Mouse (Mus musculus) forebrain, embryonic 16.5 days (tissue): ENCODE measurements around the gene Rad51b. TPM values are rescaled to one million over a fixed set of nuclear protein-coding genes. Genes with fewer than 3 reads are reported as not detected.

Experiments used
- ATAC-seq: fragments of 200-750 bp; cut with Nextera tagmentation; 2 replicates; pipeline ENCODE4 v1.8.0; 2017; ENCODE audit warnings: mild to moderate bottlenecking, moderate library complexity
- H3K27ac ChIP-seq: fragments of 300-500 bp; sonication (generic); 2 replicates; pipeline ENCODE4 v1.5.1; 2014; ENCODE audit warnings: low read length, control low read depth
- H3K27me3 ChIP-seq: fragments of 300-500 bp; sonication (generic); replicated peaks from 2 replicates; pipeline ENCODE4 v1.6.1; 2014; ENCODE audit warnings: low read length; ENCODE audit not compliant: control insufficient read depth, insufficient read depth
- H3K36me3 ChIP-seq: fragments of 300-500 bp; sonication (generic); 2 replicates; pipeline ENCODE4 v1.6.1; 2014; ENCODE audit not compliant: control insufficient read depth, insufficient read depth
- H3K4me1 ChIP-seq: fragments of 300-500 bp; sonication (generic); replicated peaks from 2 replicates; pipeline ENCODE4 v1.6.1; 2014; ENCODE audit warnings: low read length; ENCODE audit not compliant: control insufficient read depth, insufficient read depth
- H3K4me2 ChIP-seq: fragments of 300-500 bp; sonication (generic); 2 replicates; pipeline ENCODE4 v1.6.1; 2014; ENCODE audit warnings: mild to moderate bottlenecking, low read length, control low read depth
- H3K4me3 ChIP-seq: fragments of 300-500 bp; sonication (generic); replicated peaks from 2 replicates; pipeline ENCODE4 v1.5.1; 2014; ENCODE audit warnings: mild to moderate bottlenecking, low read length, control low read depth
- H3K9ac ChIP-seq: fragments of 300-500 bp; sonication (generic); replicated peaks from 2 replicates; pipeline ENCODE4 v1.6.1; 2014; ENCODE audit warnings: low read depth, low read length, control low read depth
- H3K9me3 ChIP-seq: fragments of 300-500 bp; sonication (generic); 2 replicates; pipeline ENCODE4 v1.6.1; 2016; ENCODE audit warnings: low read length; ENCODE audit not compliant: control insufficient read depth
- WGBS: fragments of 180-500 bp; shearing (Covaris S2); extraction: QIAGEN DNeasy Blood & Tissue Kit; methylation state at CpG from one replicate; pipeline ENCODE4 v1.1.7; 2014; 5-methylcytosine and 5-hydroxymethylcytosine counted together
- polyA plus RNA-seq: library from polyadenylated mRNA; unstranded; fragments of >200 nt; fragmentation: Nextera tagmentation; extraction: Ambion mirVana; gene quantifications from 2 replicates; pipeline ENCODE4 v1.2.1, GENCODE M21; 2015

The Rad51b gene
- polyA plus RNA-seq, 1 experiment from 2014 or later = 2.6 TPM

DNA sequence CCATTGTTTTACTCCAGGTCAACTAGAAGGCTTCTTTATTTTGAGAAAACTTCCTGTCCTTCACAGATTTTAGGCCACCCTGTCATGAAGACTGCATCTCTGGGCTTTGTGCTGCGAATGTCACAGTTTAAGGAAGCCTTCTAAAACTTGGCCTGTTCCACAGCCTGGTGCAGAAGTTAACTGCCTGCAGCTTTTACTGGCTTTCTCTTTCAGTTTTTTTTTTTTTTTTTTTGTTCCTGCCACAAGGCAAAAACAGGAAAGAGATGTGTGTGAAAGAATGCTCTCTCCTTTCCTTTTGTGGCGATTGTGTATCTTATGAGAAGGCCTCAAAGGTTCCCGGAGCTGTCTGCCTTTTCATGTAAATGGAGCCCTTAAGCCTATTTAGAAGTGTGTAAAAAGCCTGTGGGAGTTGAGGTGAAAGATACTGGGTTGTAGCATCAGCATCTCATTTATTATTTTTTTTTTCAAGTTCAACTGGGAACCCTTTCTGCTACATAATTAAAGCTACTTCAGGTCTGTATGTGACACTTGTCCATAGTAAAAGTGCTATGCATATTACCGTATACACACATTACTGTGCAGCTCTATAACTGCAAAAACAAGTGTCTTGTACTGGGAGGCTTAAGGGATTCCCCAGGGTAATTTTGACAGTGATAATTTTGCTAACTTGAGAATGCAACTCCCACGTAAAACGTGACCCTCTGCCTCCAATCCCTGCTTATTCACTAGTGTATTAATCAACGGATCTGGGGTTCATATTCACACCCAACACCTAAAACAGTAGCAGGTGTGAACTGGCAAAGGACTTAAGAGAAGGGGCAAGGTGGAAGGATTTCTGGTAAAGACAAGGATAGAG is 328.8 kb downstream of the Rad51b start:
- ATAC-seq = no peak
- Histone ChIP-seq H3K27ac (no peak overlapping the region), H3K4me1 (peaks cover 8% of the 10 kb centered on the region), H3K36me3 (no peaks in the 10 kb centered on the region), H3K4me3 (no peak overlapping the region), H3K27me3 (no peaks in the 10 kb centered on the region), H3K4me2 (no peak overlapping the region), H3K9me3 (no peaks in the 10 kb centered on the region), H3K9ac (no peak overlapping the region)
- 10% methylated on average over 7 of the region's 7 CpGs for WGBS

DNA sequence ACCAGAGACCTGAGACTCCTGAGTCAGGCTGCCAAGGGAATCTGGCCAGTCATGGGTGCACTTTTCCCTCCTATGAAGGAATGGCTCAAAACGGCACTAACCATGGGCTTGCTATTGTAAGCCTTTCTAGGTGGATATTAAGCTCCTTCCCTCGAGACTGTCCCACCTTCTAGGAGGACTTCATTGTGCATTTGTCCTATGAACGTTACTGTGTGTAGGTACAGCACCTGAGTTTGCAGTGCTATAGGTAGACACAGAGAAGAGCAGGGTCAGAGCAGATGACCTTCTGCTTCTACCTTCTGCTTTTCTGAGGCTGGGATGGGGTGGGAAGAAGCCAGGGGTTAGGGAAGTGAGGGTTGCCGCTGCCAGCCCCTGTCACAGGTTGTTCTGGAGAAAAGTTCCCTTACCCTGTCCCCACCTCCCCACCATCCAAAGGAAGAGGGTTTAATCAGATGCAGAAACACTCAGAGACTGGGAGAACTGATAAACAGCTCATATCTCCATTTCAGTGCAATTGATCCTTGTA is 329.5 kb downstream of the Rad51b start:
- Histone ChIP-seq H3K27me3 (no peaks in the 10 kb centered on the region), H3K27ac (no peak overlapping the region), H3K4me1 (peaks cover 8% of the 10 kb centered on the region), H3K36me3 (no peaks in the 10 kb centered on the region), H3K9me3 (no peaks in the 10 kb centered on the region), H3K9ac (no peak overlapping the region), H3K4me2 (no peak overlapping the region), H3K4me3 (no peak overlapping the region)
- 43% methylated on average over 4 of the region's 4 CpGs for WGBS
- no peak for ATAC-seq

DNA sequence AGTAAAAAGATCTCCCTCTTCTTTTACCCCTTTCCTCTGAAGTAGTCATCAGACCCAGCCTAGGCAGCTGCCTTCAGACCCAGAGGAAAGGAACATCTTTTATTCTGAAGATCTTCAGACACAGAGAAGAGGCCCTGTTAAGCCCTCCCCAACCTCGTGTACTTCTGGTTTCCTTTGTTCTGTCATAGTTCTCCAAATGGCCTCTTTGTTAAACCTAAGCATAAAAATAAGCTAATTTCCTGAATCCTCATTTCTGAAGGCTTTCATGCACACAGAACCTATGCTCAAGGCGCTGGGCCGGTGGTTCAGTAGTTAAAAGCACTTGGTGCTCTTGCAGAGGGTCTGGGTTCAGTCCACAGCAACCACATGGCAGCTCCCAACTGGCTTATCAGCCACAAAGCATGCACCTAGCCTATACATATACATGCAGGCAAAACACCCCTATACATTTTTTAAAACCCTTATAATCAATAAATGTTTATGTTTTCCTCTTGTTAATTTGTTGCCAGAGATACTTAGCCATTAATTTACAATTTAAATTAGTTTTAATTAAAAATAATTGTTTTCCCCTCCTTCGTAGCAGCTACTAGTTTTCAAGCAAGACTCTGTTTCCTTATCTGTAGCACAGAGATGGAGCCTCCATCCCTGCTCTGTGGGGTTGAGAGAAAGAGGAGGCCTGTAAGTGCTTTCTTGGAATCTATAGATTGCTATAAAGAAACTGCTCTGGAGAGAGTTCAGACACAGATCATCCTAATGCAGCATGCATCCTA is 330.5 kb downstream of the Rad51b start:
- H3K27me3 ChIP-seq = no peaks in the 10 kb centered on the region
- no peak overlapping the region for H3K9ac ChIP-seq
- 34% methylated on average over 4 of the region's 4 CpGs for WGBS
- no peaks in the 10 kb centered on the region for H3K36me3 ChIP-seq
- H3K27ac ChIP-seq = no peak overlapping the region
- H3K4me3 ChIP-seq = no peak overlapping the region
- H3K4me2 ChIP-seq = no peak overlapping the region
- H3K9me3 ChIP-seq = no peaks in the 10 kb centered on the region
- H3K4me1 ChIP-seq = peaks cover 8% of the 10 kb centered on the region
- ATAC-seq = no peak

DNA sequence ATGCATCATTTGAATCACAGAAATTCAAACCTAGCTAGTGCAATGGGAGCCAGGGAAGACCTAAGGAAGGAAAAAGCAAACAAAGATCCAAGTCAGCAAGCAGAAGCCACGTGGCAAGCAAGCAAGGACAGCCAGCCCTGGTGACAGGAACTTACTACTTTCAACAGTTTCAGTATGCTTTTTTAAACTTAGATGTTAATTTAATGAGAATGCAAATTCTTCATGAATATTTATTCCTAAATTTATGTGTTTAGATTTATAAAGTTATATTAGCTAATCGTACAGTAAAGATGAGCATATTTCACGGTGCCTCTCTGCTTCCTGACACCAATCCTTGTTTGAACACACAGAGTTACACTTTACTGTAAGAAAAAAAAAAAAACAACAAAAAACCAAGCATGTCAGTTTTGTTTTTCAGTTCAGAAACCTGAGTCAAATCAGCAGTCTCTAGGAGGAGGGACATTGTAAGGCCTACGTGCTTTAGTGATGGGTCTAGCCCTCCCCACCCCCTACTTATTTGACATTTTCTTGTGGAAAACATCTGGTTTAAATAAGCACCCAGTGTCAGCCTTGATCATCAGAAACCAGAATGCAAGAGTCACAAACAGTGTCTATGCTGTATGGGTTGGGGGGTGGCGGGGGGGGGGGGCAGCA is 331.2 kb downstream of the Rad51b start:
- H3K36me3 ChIP-seq = no peaks in the 10 kb centered on the region
- peaks cover 8% of the 10 kb centered on the region for H3K4me1 ChIP-seq
- ATAC-seq = no peak
- H3K9ac ChIP-seq = no peak overlapping the region
- H3K4me2 ChIP-seq = no peak overlapping the region
- H3K9me3 ChIP-seq = no peaks in the 10 kb centered on the region
- H3K27ac ChIP-seq = no peak overlapping the region
- 65% methylated on average over 5 of the region's 5 CpGs for WGBS
- no peaks in the 10 kb centered on the region for H3K27me3 ChIP-seq
- H3K4me3 ChIP-seq = no peak overlapping the region

DNA sequence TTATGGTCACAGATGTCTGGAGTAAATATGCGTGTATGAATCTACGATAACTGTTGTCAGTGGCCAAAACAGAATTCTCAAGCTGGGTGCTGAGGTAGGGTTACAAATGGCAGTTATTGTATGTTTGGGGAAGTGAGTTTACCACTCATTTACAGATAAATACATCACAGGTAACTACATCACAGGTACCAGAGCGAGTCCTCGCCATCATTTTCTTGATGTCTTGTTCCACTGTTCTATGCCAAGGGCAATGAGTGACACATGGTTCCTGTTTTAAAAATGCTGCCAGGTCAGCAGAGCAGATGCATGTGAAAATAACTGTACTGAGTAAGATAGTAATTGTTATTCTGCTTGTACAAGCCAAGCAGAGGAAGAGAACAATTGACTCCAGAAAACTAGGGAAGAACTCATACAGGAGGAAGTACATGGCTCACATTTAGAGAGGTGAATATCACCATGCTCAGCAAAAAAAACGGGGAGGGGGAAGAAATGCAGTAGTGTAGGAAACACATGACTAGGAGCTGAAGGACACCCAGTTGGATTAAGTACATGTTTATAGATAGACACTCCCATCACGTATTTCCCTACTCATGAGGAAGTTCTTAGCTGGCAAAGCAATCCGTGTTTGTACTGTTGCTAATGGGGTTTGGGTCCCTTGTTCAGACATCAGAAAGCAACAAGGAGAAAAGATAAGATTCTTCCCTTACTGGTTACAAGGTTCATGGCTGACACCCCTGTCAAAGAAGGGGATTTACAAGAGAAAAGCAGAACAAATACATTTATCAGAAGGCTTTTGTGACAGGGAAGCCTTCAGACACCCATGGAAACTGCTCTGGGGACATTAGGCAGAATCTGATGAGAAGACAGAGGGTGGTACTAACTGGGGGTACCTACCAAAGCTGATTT is 333.1 kb downstream of the Rad51b start:
- no peaks in the 10 kb centered on the region for H3K27me3 ChIP-seq
- H3K4me1 ChIP-seq = peaks cover 8% of the 10 kb centered on the region
- H3K4me3 ChIP-seq = no peak overlapping the region
- no peak overlapping the region for H3K9ac ChIP-seq
- H3K9me3 ChIP-seq = no peaks in the 10 kb centered on the region
- H3K4me2 ChIP-seq = no peak overlapping the region
- no peak overlapping the region for H3K27ac ChIP-seq
- WGBS = 94% methylated on average over 7 of the region's 7 CpGs
- no peaks in the 10 kb centered on the region for H3K36me3 ChIP-seq
- no peak for ATAC-seq

DNA sequence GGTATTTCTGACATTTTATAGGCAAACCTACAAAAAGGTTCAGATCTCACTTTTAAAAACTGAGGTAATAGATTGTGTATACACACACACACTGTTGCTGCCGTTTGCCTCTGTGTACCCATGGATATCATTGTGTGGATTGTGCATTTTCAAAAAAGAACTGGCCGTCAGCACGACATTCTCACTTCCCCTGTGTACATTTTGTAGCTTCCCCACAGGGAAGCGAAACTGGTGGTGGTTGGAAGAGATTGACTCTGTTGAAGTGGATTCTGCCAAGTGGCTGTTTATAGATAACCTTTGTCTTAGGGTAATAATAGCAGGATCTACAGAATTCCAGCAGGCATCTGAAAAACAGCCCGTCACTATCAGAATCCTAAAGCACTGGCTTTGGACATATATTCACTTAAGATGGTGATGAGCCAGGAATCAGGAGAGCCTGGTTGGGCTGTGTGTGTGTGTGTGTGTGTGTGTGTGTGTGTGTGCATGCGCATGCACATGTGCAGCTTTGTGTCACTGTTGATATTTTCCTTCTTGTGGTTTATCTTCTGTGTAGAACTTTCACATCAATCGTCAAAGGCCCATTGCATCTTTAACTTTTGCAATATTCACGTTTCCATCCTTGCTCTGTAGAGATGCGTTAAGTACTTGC is 336.5 kb downstream of the Rad51b start:
- no peak overlapping the region for H3K4me3 ChIP-seq
- ATAC-seq = no peak
- no peaks in the 10 kb centered on the region for H3K9me3 ChIP-seq
- no peaks in the 10 kb centered on the region for H3K4me1 ChIP-seq
- no peaks in the 10 kb centered on the region for H3K27me3 ChIP-seq
- WGBS = 84% methylated on average over 9 of the region's 9 CpGs
- H3K4me2 ChIP-seq = no peak overlapping the region
- no peaks in the 10 kb centered on the region for H3K36me3 ChIP-seq
- H3K9ac ChIP-seq = no peak overlapping the region
- H3K27ac ChIP-seq = no peak overlapping the region

DNA sequence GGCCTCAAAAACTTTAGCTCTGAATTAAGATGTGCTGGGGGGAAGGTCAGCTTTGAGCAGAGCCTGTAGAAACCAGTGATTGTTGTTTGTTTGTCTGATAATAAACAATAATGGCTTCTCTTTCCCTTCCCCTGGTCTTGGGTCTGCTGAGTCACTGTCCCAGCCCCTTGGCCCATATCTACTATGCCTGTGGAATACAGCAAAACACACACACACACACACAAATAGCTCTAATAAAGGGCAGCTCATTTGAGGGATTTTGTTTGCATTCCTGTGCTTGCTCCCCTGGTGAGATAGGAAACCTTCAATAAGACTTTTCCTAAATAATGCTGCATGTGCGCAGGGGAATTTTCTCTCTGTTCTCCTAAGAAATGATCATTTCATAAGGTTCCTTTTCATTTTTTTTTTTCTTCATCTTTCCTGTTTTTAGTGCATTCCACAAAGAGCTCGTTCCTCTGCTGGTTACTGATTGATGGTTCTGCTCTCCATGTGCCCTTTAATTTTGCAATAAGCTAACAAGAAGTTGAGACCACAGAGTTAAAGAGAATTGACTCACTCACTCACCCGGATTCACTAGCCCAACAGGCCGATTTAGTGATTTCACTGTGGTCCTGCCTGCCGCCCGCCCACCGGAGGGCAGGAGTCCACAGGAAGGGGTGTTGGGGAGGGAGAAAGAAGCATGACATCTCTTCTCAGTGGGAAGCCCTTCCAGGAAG is 344.6 kb downstream of the Rad51b start:
- no peak overlapping the region for H3K9ac ChIP-seq
- H3K4me3 ChIP-seq = no peak overlapping the region
- no peak for ATAC-seq
- WGBS = 47% methylated on average over 7 of the region's 7 CpGs
- H3K4me2 ChIP-seq = no peak overlapping the region
- no peaks in the 10 kb centered on the region for H3K4me1 ChIP-seq
- no peak overlapping the region for H3K27ac ChIP-seq
- no peaks in the 10 kb centered on the region for H3K27me3 ChIP-seq
- no peaks in the 10 kb centered on the region for H3K36me3 ChIP-seq
- no peaks in the 10 kb centered on the region for H3K9me3 ChIP-seq

DNA sequence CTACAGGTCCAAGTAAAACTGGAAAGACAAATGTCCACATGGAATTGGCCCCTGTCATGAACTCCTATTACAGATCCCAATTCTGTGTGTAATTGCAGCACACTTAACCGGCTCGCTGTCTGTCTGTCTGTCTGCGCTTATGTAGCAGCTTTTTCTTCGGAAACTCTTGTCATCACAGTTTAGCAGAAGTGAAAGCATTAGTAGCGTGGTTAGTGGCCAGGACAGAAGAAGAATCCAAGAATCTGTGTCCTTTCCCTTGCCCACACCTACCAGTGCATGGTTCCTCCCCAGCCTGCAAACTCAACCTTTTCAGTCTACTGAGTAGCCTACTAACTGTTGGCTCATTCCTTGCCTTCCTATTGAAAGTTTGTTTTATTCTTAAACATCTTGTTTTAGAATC is 345.6 kb downstream of the Rad51b start:
- ATAC-seq = no peak
- H3K4me3 ChIP-seq = no peak overlapping the region
- H3K4me2 ChIP-seq = no peak overlapping the region
- no peaks in the 10 kb centered on the region for H3K27me3 ChIP-seq
- H3K9ac ChIP-seq = no peak overlapping the region
- 94% methylated on average over 5 of the region's 5 CpGs for WGBS
- no peaks in the 10 kb centered on the region for H3K4me1 ChIP-seq
- H3K9me3 ChIP-seq = no peaks in the 10 kb centered on the region
- H3K27ac ChIP-seq = no peak overlapping the region
- H3K36me3 ChIP-seq = no peaks in the 10 kb centered on the region
